Mouse (Mus musculus): ENCODE results near the gene Mfsd14a.

GRCm38 (mm10) chr3:116659856-116660430 is 2.5 kb downstream of the Mfsd14a start:
- no peak for TF ChIP-seq CTCF (IDR thresholded peaks at IDR 0.05; ENCODE audit: insufficient read depth, low read length)
- TF ChIP-seq POLR2A (IDR thresholded peaks at IDR 0.05; ENCODE audit: borderline replicate concordance, extremely low read depth, low read depth, low read length): no peak
